Mouse (Mus musculus): ENCODE data around the gene Adamts7. TPM values are rescaled to one million over a fixed set of nuclear protein-coding genes. Genes with fewer than 3 reads are reported as not detected.
A peak's percentile ranks its signal among the peaks of the same experiment; 100 is the strongest.

Adamts7 gene
- polyA plus RNA-seq, 1 experiment: 7.2 TPM

DNA sequence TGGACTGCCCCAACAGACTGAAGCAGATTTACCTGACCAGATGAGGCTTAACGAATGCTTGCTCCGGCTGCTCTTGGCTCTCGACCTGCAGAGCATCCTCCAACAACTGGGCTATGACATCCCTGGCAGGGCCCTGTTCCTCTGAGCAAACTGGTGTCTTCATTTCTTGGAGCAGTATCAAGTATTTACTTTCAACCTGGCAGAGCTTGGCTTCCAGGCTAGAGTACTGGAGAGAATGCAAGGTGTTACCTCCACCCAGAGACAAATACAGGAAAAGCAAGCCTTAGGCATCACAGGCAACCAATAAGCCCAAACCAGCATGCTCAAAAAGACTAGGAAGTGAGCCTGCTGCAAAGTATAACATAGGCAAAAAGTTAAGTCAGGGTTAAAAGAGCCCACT lies 59.4 kb downstream of the Adamts7 start:
- WGBS: 93% methylated on average over 3 of the region's 3 CpGs
- no peak for DNase-seq
- TF ChIP-seq POLR2A (IDR thresholded peaks at IDR 0.05; ENCODE audit: borderline replicate concordance, extremely low read depth, low read depth, low read length) (no peak), CTCF (IDR thresholded peaks at IDR 0.05; ENCODE audit: insufficient read depth, low read length) (no peak)
- H3K4me3 ChIP-seq (replicated peaks; ENCODE audit: extremely low read depth, low read depth, low read length): no peak overlapping the region
- H3K4me1 ChIP-seq (ENCODE audit: control insufficient read depth, insufficient read depth, low read length): peaks cover 5% of the 10 kb centered on the region; the same call in 1 of the 2 replicates

DNA sequence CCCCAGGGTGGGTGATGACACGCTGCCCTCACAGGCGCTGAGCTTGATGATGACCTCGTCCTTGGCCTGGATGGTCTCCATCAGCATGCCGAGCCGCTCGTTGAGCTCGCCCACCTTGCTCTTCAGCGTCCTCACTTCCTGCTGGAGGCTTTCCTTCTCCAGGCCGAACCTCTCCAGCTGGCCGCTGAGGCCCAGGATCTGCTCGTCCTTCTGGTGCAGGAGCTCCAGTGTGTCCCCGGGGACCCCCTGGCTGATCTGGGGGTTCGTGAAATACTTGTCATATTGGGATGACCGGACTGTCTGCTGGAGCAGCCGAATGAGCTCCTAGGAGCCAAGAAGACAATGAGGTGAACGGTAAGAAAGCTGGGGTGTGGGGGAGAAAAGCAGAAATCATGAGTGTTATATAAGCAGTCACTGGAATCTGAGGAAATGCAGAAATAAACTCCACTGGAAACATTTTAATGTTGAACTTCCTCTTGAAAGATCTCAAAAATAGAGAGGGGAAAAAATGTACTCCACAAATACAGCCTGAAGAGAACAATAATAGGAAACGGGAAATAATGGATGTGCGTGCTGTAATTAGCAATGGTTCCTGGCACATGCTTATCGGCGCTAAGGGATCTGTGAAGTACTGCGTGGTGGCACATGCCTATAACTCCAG lies 63.3 kb downstream of the Adamts7 start:
- TF ChIP-seq POLR2A (IDR thresholded peaks at IDR 0.05; ENCODE audit: borderline replicate concordance, extremely low read depth, low read depth, low read length): no peak
- 38% methylated on average over 21 of the region's 21 CpGs for whole genome bisulfite sequencing
- DNase-seq: no peak
- peaks cover 5% of the 10 kb centered on the region; the same call in 1 of the 2 replicates for H3K4me1 ChIP-seq (ENCODE audit: control insufficient read depth, insufficient read depth, low read length)
- H3K4me3 ChIP-seq (replicated peaks; ENCODE audit: extremely low read depth, low read depth, low read length): peak overlapping the region; percentile 13

DNA sequence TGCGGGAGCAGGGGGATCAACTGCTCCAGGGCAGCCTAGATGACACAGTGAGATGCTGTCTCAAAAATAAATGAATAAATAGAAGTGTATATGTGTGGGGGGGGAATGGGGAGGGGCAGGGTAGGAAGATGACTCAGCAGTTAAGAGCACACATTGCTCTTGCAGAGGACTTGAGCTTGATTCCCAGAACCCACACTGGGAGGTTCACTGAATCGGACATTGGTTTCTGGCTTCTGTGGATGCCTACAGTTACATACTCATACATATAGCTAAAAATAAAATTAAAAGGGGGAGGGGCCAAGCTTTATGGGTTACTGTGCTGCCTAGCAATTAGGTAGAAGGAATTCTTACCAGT lies 63.9 kb downstream of the Adamts7 start:
- TF ChIP-seq POLR2A (IDR thresholded peaks at IDR 0.05; ENCODE audit: borderline replicate concordance, extremely low read depth, low read depth, low read length) (no peak), CTCF (IDR thresholded peaks at IDR 0.05; ENCODE audit: insufficient read depth, low read length) (no peak)
- WGBS: 30% methylated on average over 2 of the region's 2 CpGs
- H3K4me3 ChIP-seq (replicated peaks; ENCODE audit: extremely low read depth, low read depth, low read length): peak overlapping the region; percentile 13
- peaks cover 5% of the 10 kb centered on the region; the same call in 1 of the 2 replicates for H3K4me1 ChIP-seq (ENCODE audit: control insufficient read depth, insufficient read depth, low read length)
- no peak for DNase-seq

DNA sequence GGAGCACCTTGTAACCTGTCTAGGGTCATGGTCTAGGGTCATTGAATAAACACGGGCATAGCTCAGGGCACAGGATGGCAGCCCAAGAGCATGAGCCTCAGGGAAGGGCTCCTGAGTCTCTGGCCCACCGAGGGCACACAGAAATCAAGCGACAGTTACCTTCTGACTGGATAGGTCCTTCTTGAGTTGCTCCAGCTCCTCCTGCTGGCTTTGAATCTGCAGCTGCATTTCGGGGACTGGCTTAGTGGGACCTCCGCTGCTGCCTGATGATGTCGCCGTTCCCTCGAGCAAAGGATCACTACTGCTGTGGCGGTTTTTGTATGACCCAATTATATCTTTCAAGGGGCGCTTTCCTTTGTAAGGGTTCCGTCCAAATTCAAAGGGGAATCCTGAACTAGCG lies 64.3 kb downstream of the Adamts7 start:
- no peak overlapping the region for H3K4me3 ChIP-seq (replicated peaks; ENCODE audit: extremely low read depth, low read depth, low read length)
- TF ChIP-seq CTCF (IDR thresholded peaks at IDR 0.05; ENCODE audit: insufficient read depth, low read length) (no peak), POLR2A (IDR thresholded peaks at IDR 0.05; ENCODE audit: borderline replicate concordance, extremely low read depth, low read depth, low read length) (no peak)
- 72% methylated on average over 12 of the region's 12 CpGs for WGBS
- H3K4me1 ChIP-seq (ENCODE audit: control insufficient read depth, insufficient read depth, low read length): peaks cover 5% of the 10 kb centered on the region; the same call in 1 of the 2 replicates
- no peak for DNase-seq

DNA sequence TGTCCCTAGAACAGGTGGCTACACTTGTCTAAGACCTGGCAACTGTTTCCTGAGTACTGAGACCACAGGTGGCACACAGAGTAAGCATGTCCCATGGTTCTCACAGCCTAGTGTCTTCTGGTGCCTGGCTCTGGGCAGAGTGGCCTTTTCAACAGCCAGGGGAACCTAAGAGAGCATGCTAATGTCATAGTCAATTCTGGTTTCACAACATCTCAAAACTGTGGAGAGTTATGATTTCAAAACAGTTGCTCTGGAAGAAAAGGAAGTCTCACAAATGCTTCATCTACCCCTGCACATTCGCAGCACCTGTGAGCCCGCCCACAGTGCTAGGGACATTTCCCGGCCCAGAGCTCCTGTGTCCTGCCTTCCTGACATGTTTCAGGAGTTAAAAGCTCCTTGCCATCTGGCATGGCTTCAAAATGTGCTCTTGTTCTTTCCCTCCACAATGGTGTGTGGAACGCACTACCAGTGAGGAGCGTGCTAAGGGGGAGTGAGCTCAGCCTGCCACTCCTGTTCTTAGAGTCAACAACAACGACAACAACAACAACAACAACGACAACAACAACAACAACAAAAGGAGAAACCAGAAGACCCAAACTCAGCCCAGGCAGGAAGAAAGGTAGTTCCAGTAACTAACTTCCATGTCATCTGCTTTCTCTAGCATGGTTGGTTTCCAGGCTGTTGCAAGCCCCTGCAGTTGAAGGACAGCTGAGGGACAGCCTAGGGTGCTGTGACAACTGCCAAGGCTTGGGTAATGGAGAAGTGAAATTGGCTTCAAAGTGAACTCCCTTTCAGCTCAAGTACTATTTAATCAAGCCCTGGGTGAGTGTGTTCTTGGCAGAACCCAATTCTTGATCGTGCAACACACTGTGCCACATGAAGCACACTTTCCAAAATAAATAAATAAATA lies 70.2 kb downstream of the Adamts7 start:
- TF ChIP-seq POLR2A (IDR thresholded peaks at IDR 0.05; ENCODE audit: borderline replicate concordance, extremely low read depth, low read depth, low read length) (no peak), CTCF (IDR thresholded peaks at IDR 0.05; ENCODE audit: insufficient read depth, low read length) (no peak)
- Histone ChIP-seq H3K4me1 (ENCODE audit: control insufficient read depth, insufficient read depth, low read length) (peaks cover 9% of the 10 kb centered on the region), H3K4me3 (replicated peaks; ENCODE audit: extremely low read depth, low read depth, low read length) (no peak overlapping the region)
- WGBS: 56% methylated on average over 8 of the region's 8 CpGs
- DNase-seq: no peak

DNA sequence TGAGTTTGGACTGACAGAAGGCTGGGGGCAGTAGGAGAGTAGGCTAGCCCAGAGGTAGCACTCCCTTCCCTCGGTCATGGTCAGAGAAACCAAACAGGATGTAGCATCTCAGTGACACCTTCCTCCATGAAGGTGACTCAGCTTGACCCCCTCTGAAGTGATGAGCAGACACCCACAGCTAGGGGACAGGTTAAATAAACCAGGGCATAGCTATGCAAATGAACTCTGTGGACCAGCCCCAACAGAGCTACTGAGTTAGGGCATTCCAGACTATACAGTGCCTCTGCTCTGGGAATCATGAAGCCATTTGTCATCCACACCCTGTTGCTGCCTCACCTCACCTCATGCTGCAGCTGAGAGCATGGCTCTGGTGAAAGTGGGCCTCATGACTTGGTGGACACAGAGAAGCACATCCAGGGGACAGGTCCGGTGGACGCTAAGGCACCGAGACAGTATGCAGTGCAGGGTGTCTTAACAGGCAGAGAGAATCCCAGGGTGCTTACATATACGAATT lies 71.1 kb downstream of the Adamts7 start:
- WGBS: 81% methylated on average over 5 of the region's 5 CpGs
- DNase-seq: no peak

DNA sequence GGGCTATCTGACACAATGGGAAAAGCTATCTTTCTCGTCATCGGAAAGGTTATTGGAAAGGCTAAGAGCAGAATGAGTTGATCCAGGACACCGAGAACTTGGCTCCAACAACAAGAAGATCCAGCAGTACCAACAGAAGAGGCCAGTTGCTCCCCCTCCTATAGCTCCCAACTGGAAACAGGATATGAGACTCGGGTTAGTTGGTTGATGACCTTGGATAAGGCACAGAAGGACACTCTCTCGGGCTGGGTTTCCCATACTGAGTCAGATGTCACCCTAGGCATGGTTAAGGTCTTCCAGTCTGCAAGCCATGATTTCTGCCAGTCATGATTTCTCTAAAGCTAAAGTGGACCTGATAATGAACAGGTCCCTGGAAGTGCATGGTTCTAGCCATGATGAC lies 71.9 kb downstream of the Adamts7 start:
- WGBS: 66% methylated on average over 5 of the region's 5 CpGs
- TF ChIP-seq CTCF (IDR thresholded peaks at IDR 0.05; ENCODE audit: insufficient read depth, low read length) (no peak), POLR2A (IDR thresholded peaks at IDR 0.05; ENCODE audit: borderline replicate concordance, extremely low read depth, low read depth, low read length) (no peak)
- DNase-seq: no peak
- Histone ChIP-seq H3K4me1 (ENCODE audit: control insufficient read depth, insufficient read depth, low read length) (peaks cover 9% of the 10 kb centered on the region), H3K4me3 (replicated peaks; ENCODE audit: extremely low read depth, low read depth, low read length) (no peak overlapping the region)

More for the DNA sequence above, 71.1 kb downstream of the Adamts7 start:
- TF ChIP-seq CTCF (IDR thresholded peaks at IDR 0.05; ENCODE audit: insufficient read depth, low read length): no peak
- no peak for TF ChIP-seq POLR2A (IDR thresholded peaks at IDR 0.05; ENCODE audit: borderline replicate concordance, extremely low read depth, low read depth, low read length)
- Histone ChIP-seq H3K4me3 (replicated peaks; ENCODE audit: extremely low read depth, low read depth, low read length) (no peak overlapping the region), H3K4me1 (ENCODE audit: control insufficient read depth, insufficient read depth, low read length) (peaks cover 9% of the 10 kb centered on the region)

DNA sequence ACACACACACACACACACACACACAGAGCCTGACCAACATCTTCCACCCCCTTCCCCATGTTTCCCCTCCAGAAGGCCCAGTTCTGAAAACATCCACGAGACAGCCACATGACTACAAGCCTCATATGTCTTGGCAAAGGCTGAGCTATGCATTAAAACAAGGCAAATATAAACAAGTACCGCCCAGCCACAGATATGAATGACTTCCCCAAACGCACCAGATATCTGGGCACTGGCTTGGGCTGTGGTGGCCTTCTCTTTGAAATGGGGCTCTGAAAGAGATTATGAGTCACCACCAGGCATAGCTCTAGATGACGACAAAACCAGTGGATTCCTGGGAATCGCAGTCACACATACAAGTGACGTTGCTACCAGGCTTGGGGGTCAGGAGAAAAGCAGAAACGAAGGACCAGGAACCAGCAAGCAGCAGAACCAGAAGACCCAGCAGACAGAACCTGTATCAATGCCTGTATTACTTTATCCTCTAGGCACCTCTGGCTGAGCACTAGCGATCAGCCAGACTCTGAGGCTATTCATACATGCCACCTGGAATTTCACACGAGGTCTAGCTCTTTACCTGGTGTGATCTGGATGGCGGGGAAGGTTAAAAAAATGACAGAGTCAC lies 72.5 kb downstream of the Adamts7 start:
- 60% methylated on average over 10 of the region's 10 CpGs for WGBS
- DNase-seq: no peak
- H3K4me3 ChIP-seq (replicated peaks; ENCODE audit: extremely low read depth, low read depth, low read length): no peak overlapping the region
- H3K4me1 ChIP-seq (ENCODE audit: control insufficient read depth, insufficient read depth, low read length): peaks cover 9% of the 10 kb centered on the region
- no peak for TF ChIP-seq CTCF (IDR thresholded peaks at IDR 0.05; ENCODE audit: insufficient read depth, low read length)
- TF ChIP-seq POLR2A (IDR thresholded peaks at IDR 0.05; ENCODE audit: borderline replicate concordance, extremely low read depth, low read depth, low read length): no peak

DNA sequence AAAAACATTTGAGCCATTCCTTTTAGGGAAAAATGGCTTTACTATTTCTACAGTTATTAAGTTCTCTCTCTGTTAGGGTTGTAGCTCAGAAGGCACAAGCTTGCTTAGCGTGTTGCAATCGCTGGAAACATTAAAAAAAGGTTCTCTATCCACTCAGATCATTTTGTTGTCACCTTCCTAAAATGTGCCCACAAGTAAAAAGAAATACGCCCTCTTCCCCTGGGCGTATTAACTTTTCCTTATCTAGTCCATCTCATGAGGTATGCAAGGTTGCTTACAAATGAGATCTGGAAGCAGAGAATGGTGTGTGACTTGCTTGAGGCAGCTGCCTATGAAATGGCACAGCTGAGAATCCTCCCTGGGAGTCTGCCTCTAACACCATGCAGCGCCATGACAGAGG lies 73.9 kb downstream of the Adamts7 start:
- Histone ChIP-seq H3K4me1 (ENCODE audit: control insufficient read depth, insufficient read depth, low read length) (peaks cover 9% of the 10 kb centered on the region), H3K4me3 (replicated peaks; ENCODE audit: extremely low read depth, low read depth, low read length) (no peak overlapping the region)
- DNase-seq: no peak
- WGBS: 72% methylated on average over 5 of the region's 5 CpGs
- TF ChIP-seq CTCF (IDR thresholded peaks at IDR 0.05; ENCODE audit: insufficient read depth, low read length): no peak
- TF ChIP-seq POLR2A (IDR thresholded peaks at IDR 0.05; ENCODE audit: borderline replicate concordance, extremely low read depth, low read depth, low read length): no peak
